Mouse (Mus musculus): ENCODE data around the gene Olfr517.

The Olfr517 gene

DNA sequence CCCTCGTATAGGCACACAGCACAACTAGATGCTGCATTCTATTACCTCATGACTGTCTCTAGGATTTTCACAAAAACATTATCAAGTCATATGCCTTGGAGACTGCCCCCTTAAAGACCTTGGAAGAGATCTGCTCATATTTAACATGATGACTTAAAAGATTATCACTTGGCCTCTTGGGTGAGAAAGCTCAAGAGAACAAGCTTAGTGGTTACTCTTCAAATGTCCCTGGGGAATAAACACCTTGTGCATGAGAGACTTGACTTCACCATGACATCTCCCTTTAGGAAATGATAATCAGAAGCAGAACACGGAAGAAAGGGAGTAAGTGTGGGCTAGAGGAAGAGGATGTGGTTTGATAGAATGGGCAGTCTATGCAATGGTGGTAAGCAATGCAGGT is at the start of gene Olfr517:
TSS of gene Olfr517 (minus strand) at position 101 of the 400 bp plus-strand sequence.
- no peak for DNase-seq

DNA sequence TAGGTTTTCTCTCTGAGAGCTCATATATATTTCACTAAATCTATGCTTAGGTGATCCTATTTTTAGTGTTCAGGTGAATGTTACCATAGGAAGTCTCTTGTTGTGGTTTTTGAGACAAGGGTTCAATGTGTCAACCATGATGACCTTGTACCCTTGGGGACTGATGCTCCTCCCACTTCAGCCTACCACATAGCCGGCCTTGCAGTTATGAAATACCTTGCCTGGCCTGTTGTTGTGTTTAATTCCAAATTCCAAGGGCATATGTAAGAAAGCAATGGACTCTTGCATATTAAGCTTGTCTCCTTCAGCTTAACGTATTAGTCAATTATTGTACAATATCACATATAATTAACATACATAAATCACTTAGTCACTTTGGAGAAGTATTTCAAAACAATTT is 31.8 kb upstream of the Olfr517 start:
- no peak for DNase-seq

DNA sequence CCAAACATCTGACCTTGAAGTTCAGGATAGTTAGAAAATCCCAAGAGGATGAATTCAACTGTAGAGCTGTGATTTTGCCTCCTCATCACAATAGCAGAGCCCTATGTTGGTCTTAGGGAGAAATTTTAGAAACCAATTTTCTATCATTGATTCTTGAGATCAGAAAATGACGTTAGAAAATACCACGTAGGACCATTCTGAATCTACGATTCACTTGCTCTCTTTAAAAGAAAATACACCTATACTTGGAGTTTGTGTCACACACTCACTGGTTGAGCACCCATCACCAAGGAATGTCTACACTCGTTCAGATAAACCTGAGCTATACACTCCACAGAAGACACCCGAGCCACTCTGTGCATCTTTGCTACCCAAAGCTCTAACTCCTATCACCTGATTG is 22.1 kb upstream of the Olfr517 start, which contains the start of gene Olfr519:
TSS of gene Olfr519 (minus strand) at position 101 of the 400 bp plus-strand sequence.
- no peak for DNase-seq

DNA sequence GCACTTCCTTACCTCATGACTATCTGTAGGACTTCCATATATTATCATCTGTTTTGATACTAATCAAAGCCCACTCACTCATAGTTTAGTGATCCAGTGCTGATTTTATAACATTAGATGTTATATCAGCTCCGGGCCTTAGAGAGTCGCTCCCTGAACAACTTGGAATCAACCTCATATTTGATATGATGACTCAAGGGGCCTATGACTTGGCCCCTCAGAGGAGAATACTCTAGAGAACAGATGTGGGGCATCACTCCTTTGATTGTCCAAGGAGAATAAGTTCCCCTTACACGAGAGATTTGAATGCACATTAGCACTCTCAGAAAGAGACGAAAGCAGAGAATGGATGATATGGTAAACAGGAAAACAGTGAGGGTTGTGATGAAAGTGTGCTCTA is 12.7 kb upstream of the Olfr517 start, which contains the start of gene Olfr518:
TSS of gene Olfr518 (minus strand) at position 101 of the 400 bp plus-strand sequence.
- DNase-seq = no peak

DNA sequence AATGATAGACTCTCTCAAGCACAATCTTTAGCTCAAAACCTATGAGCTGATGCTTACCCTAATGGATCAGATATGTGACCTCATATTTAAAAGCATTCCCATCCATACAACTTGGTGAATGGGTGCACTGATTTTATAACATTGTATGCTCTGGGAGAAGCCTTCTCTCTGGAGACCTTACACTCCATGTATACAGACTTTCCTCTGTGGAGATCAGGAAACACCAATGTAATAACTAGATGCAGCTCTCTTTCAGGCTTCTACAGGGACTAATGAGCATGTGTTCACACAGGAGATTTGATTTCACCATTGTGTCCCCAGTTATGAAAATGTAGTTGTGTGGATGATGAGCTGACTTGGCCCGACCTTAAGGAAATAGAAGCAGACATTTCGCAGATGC is 21.8 kb downstream of the Olfr517 start, which contains the start of gene Olfr516:
TSS of gene Olfr516 (minus strand) at position 101 of the 400 bp plus-strand sequence.
- no peak for DNase-seq

DNA sequence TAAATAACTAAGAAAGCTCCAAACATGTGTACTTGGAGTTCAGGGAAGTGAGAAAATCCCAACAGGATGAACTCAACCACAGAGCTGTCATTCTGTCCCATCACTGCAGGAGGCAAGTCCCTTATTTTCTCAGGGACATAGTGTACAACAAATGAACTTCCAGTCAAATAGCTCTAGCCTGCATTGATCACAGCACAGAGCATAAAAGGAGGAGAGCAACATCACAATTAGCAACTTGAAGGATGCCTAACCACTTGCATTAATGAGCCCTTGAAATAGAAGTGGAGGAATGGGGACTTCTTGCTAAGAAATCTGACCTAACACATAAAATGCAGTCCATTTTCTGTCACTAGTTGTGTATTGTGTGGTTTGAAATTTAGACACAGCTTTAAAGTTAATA is 46.3 kb downstream of the Olfr517 start, which contains the start of gene Olfr514:
TSS of gene Olfr514 (minus strand) at position 101 of the 400 bp plus-strand sequence.
- no peak for DNase-seq
